ENCODE assay signal across 8 mouse cellular contexts in genomic region chr13:76056261-76056724, GRCm38 (mm10). TPM values are rescaled to one million over a fixed set of nuclear protein-coding genes. Genes with fewer than 3 reads are reported as not detected.
DNase-seq lines count a peak whose midpoint lies in the region; ATAC-seq lines count a peak whose summit lies in the region.

No protein-coding gene starts in this region.

- intact Hi-C loops in gastrocnemius, postnatal 14 days (cut with DNase I; ENCODE audit: low total_unique reads): no loop called here
- intact Hi-C loops in left cerebral cortex, postnatal 10 days (cut with DNase I): no loop called here

- peak; percentile 68 for ATAC-seq in inflammation-experienced regulatory T-cells, adult 6 months

- H3K4me3 ChIP-seq in megakaryocyte, embryonic 14.5 days (replicated peaks): peak overlapping the region; percentile 92

- H3K9me3 ChIP-seq in megakaryocyte, embryonic 14.5 days: no peaks in the 10 kb centered on the region

- H3K4me1 ChIP-seq in megakaryocyte, embryonic 14.5 days: peaks cover 17% of the 10 kb centered on the region

- H3K27me3 ChIP-seq in megakaryocyte, embryonic 14.5 days (replicated peaks): peaks cover 31% of the 10 kb centered on the region

- no peaks in the 10 kb centered on the region for H3K36me3 ChIP-seq in megakaryocyte, embryonic 14.5 days (replicated peaks; ENCODE audit: low read length)

- DNase-seq in adrenal gland, adult 8-10 months: peak; percentile 37
- peak; percentile 82 for DNase-seq in embryo, embryonic 10.5 days (ENCODE audit: low spot score)
- peak; percentile 31 for DNase-seq in gastrocnemius, postnatal 14 days
- peak; percentile 36 to 80 for DNase-seq in left cerebral cortex, postnatal 10 days (ENCODE audit: extremely low spot score in 1 of 2, low spot score in 2 of 2)
- DNase-seq in right cerebral cortex, adult 18-20 months: peak; percentile 86
- peak; percentile 38 for DNase-seq in urinary bladder, postnatal 25 days (ENCODE audit: low spot score)

RNA-seq across cellular contexts. Expression of gene Gpr150, which starts 0.5 kb away (rescaled TPM):
- total RNA-seq in adrenal gland, adult 8-10 months (2022): under 1 TPM in 1 of 4 experiments, not detected in 3; 0.13 TPM
- total RNA-seq in gastrocnemius, postnatal 14 days (2021): not detected
- polyA plus RNA-seq in inflammation-experienced regulatory T-cells, adult 6 months (2017; shearing (Covaris generic)): not detected
- 1 to 10 TPM; 2.6 to 2.9 TPM for total RNA-seq in left cerebral cortex, postnatal 10 days (2021)
- 0.12 and 1.8 TPM in 2 replicates for polyA plus RNA-seq in megakaryocyte, embryonic 14.5 days (2012; ENCODE audit: insufficient read depth, low replicate concordance)

RNA-seq across cellular contexts. Expression of gene Rfesd, which starts 37.8 kb away (rescaled TPM):
- total RNA-seq in adrenal gland, adult 8-10 months (2022): 10 to 100 TPM; 20.2 to 29.9 (median 20.9) TPM
- 10 to 100 TPM; 11.8 to 12.2 TPM for total RNA-seq in gastrocnemius, postnatal 14 days (2021)
- 10 to 100 TPM; 34.8 to 43.8 (median 35.7) TPM for polyA plus RNA-seq in inflammation-experienced regulatory T-cells, adult 6 months (2017; shearing (Covaris generic))
- total RNA-seq in left cerebral cortex, postnatal 10 days (2021): 10 to 100 TPM; 16.1 to 19.3 TPM
- polyA plus RNA-seq in megakaryocyte, embryonic 14.5 days (2012; ENCODE audit: insufficient read depth, low replicate concordance): 3.7 TPM in 1 of 2 replicates, not detected in the other

RNA-seq across cellular contexts. Expression of gene Arsk, which starts 42.2 kb away (rescaled TPM):
- total RNA-seq in adrenal gland, adult 8-10 months (2022): 10 to 100 TPM in 3 of 4 experiments, 1 to 10 TPM in 1; 9.4 to 17.4 (median 12.3) TPM
- 1 to 10 TPM; 3.7 to 4.0 TPM for total RNA-seq in gastrocnemius, postnatal 14 days (2021)
- 10 to 100 TPM in 1 of 3 experiments, 1 to 10 TPM in 2; 5.2 to 11.0 (median 6.3) TPM for polyA plus RNA-seq in inflammation-experienced regulatory T-cells, adult 6 months (2017; shearing (Covaris generic))
- total RNA-seq in left cerebral cortex, postnatal 10 days (2021): 1 to 10 TPM; 4.0 to 5.1 TPM
- polyA plus RNA-seq in megakaryocyte, embryonic 14.5 days (2012; ENCODE audit: insufficient read depth, low replicate concordance): 0.75 and 1.4 TPM in 2 replicates

RNA-seq across cellular contexts. Expression of gene Ttc37, which starts 42.2 kb away (rescaled TPM):
- total RNA-seq in adrenal gland, adult 8-10 months (2022): 10 to 100 TPM; 26.6 to 31.6 (median 30.5) TPM
- 10 to 100 TPM; 11.2 to 11.6 TPM for total RNA-seq in gastrocnemius, postnatal 14 days (2021)
- 10 to 100 TPM; 11.8 to 16.4 (median 15.9) TPM for polyA plus RNA-seq in inflammation-experienced regulatory T-cells, adult 6 months (2017; shearing (Covaris generic))
- total RNA-seq in left cerebral cortex, postnatal 10 days (2021): 10 to 100 TPM; 18.3 to 21.1 TPM
- 0.06 TPM in 1 of 2 replicates, not detected in the other for polyA plus RNA-seq in megakaryocyte, embryonic 14.5 days (2012; ENCODE audit: insufficient read depth, low replicate concordance)

Comparison
In these comparisons a context has a peak if more than half of its experiments do, and no peak if none do; other contexts are left out.
1. Peak in every context shown above with its lines: DNase-seq, ATAC-seq and H3K4me3 ChIP-seq.
2. DNase-seq: peak in every context shown above with its lines; median percentile 86 in right cerebral cortex, adult 18-20 months; 82 in embryo, embryonic 10.5 days; 58 in left cerebral cortex, postnatal 10 days; 38 in urinary bladder, postnatal 25 days; 37 in adrenal gland, adult 8-10 months; 31 in gastrocnemius, postnatal 14 days.